18 mouse cellular contexts compared by ENCODE assay signal in the genomic region with DNA sequence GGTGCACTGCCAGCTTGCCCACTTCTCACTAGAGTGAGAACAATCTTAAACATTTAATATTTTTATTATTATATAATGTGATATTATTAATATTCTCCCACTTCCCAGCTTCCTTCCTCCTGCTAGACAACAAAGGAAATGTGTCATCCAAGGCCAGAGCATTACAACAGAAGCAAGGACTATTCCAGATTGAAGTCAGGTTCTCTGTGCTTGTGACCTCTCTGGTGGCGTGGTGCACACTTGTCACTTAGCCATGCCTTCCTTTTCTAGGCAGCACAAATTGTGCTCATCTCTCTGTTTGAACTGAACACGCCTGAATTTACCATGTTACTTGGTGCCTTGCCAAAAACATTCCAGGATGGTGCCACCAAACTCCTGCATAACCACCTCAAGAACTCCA.
"Had no signal": no experiment of that assay in that cellular context is flagged by ENCODE, and none has a peak within 500 bp of the region (broad histone marks: within the 10 kb centered on the region; RNA-seq: fewer than 3 reads in every experiment).

No protein-coding gene starts in this region.

- H3K4me1 ChIP-seq: midbrain, embryonic 10.5 days; midbrain, embryonic 12.5 days; neural tube, embryonic 13.5 days; neural tube, embryonic 15.5 days; stomach, embryonic 15.5 days had no signal

- H3K27ac ChIP-seq: midbrain, embryonic 10.5 days; midbrain, embryonic 12.5 days; neural tube, embryonic 13.5 days; neural tube, embryonic 15.5 days; stomach, embryonic 15.5 days; stomach, postnatal 0 days had no signal

- DNase-seq: lung, adult 18-20 months; lung, embryonic 14.5 days; lung, postnatal 10 days; lung, postnatal 4 days; midbrain, embryonic 14.5 days; retina, postnatal 1 day; right cerebral cortex, adult 18-20 months; right cerebral cortex, postnatal 14 days; thymus, adult 2 months; thymus, postnatal 25 days; thymus, postnatal 4 days had no signal

- H3K4me3 ChIP-seq: midbrain, embryonic 10.5 days; midbrain, embryonic 12.5 days; myocyte; neural tube, embryonic 13.5 days; neural tube, embryonic 15.5 days; stomach, embryonic 15.5 days had no signal
